Mouse (Mus musculus) MEL (cell line): ENCODE measurements at regions not wholly inside any gene's neighbourhood (a gene's known extent, or its start where the extent isn't known, plus 50 kb on each side); places are given as distances from the start of the nearest gene placed in this dataset.

Experiments used
- DNase-seq: peaks from one replicate; pipeline ENCODE4 v3.0.0; 2011; ENCODE audit warnings: low read depth, low spot score
- H3K27ac ChIP-seq: 2 replicates; pipeline ENCODE4 v1.5.1; 2012; ENCODE audit warnings: low read depth, mild to moderate bottlenecking, control low read depth, low read length, moderate library complexity; ENCODE audit not compliant: control insufficient read depth
- H3K27me3 ChIP-seq, 2 experiments: fragments of 150-350 bp in 1 of 2; sonication (generic) in 1 of 2; 2 replicates each; pipeline ENCODE4 v1.6.1; 2012; ENCODE audit warnings: low read length in 2 of 2, mild to moderate bottlenecking in 2 of 2, improper control_type of control experiment in 1 of 2, moderate library complexity in 1 of 2; ENCODE audit not compliant: insufficient read depth in 2 of 2, control insufficient read depth in 1 of 2
- H3K36me3 ChIP-seq, 2 experiments: 2 replicates each; pipeline ENCODE4 v1.6.1; 2012 to 2014; ENCODE audit warnings: low read length in 2 of 2, improper control_type of control experiment in 1 of 2, inconsistent platforms in 1 of 2, mild to moderate bottlenecking in 1 of 2; ENCODE audit not compliant: insufficient read depth in 2 of 2, control insufficient read depth in 1 of 2
- H3K4me1 ChIP-seq, 2 experiments: fragments of 150-350 bp in 1 of 2; sonication (generic) in 1 of 2; 2 replicates each; pipeline ENCODE4 v1.6.1; 2012; ENCODE audit warnings: low read length in 2 of 2, improper control_type of control experiment in 1 of 2, mild to moderate bottlenecking in 1 of 2; ENCODE audit not compliant: insufficient read depth in 2 of 2, control insufficient read depth in 1 of 2
- H3K4me3 ChIP-seq, 2 experiments: fragments of 150-350 bp in 1 of 2; sonication (generic) in 1 of 2; 2 replicates each; pipeline ENCODE4 v1.5.1; 2012; ENCODE audit warnings: low read depth in 2 of 2, low read length in 2 of 2, mild to moderate bottlenecking in 2 of 2, moderate library complexity in 2 of 2, control low read depth in 1 of 2, improper control_type of control experiment in 1 of 2; ENCODE audit not compliant: control insufficient read depth in 1 of 2, insufficient read depth in 1 of 2
- H3K79me2 ChIP-seq: 2 replicates; pipeline ENCODE4 v1.6.1; 2012; ENCODE audit warnings: mild to moderate bottlenecking, low read length, moderate library complexity; ENCODE audit not compliant: control insufficient read depth, poor library complexity, insufficient read depth
- H3K9ac ChIP-seq: 2 replicates; pipeline ENCODE4 v1.6.1; 2012; ENCODE audit warnings: low read depth, mild to moderate bottlenecking, control low read depth, low read length, moderate library complexity; ENCODE audit not compliant: control insufficient read depth, poor library complexity, severe bottlenecking
- H3K9me3 ChIP-seq: fragments of 150-350 bp; sonication (generic); replicated peaks from 2 replicates; pipeline ENCODE4 v1.6.1; 2012; ENCODE audit warnings: mild to moderate bottlenecking, low read length, improper control_type of control experiment, moderate library complexity; ENCODE audit not compliant: insufficient read depth
- BHLHE40 ChIP-seq: IDR thresholded peaks from 2 replicates; pipeline ENCODE4 v1.6.1; 2012; ENCODE audit warnings: low read depth, mild to moderate bottlenecking, inconsistent platforms, low read length, improper control_type of control experiment, borderline replicate concordance
- CHD2 ChIP-seq: IDR thresholded peaks from 2 replicates; pipeline ENCODE4 v1.6.1; 2011; ENCODE audit warnings: low read length, improper control_type of control experiment
- E2F4 ChIP-seq: IDR thresholded peaks from 2 replicates; pipeline ENCODE4 v1.6.1; 2011; ENCODE audit warnings: low read depth, low read length, improper control_type of control experiment, borderline replicate concordance
- EP300 ChIP-seq, 2 experiments: IDR thresholded peaks; 2 replicates each; pipeline ENCODE4 v1.6.1; 2011; ENCODE audit warnings: improper control_type of control experiment in 2 of 2, low read length in 2 of 2, low read depth in 1 of 2, mild to moderate bottlenecking in 1 of 2
- ETS1 ChIP-seq: IDR thresholded peaks from 2 replicates; pipeline ENCODE4 v1.6.1; 2012; ENCODE audit warnings: low read depth, mild to moderate bottlenecking, inconsistent platforms, low read length, improper control_type of control experiment, moderate library complexity
- GATA1 ChIP-seq: IDR thresholded peaks from 2 replicates; pipeline ENCODE4 v1.6.1; 2011; ENCODE audit warnings: low read depth, low read length, improper control_type of control experiment
- KAT2A ChIP-seq: conservative IDR thresholded peaks from 2 replicates; pipeline ENCODE4 v1.6.1; 2012; ENCODE audit warnings: low read depth, low read length, improper control_type of control experiment, inconsistent platforms
- MAX ChIP-seq: IDR thresholded peaks from 2 replicates; pipeline ENCODE4 v1.6.1; 2011; ENCODE audit warnings: low read length, improper control_type of control experiment
- MYC ChIP-seq: IDR thresholded peaks from 2 replicates; pipeline ENCODE4 v1.6.1; 2011; ENCODE audit warnings: low read depth, mild to moderate bottlenecking, low read length, improper control_type of control experiment, moderate library complexity
- NELFE ChIP-seq: IDR thresholded peaks from 2 replicates; pipeline ENCODE4 v1.6.1; 2011; ENCODE audit warnings: low read depth, low read length, improper control_type of control experiment
- POLR2A ChIP-seq, 2 experiments: IDR thresholded peaks; 2 replicates each; pipeline ENCODE4 v1.6.1; 2011 to 2012; ENCODE audit warnings: low read length in 2 of 2, mild to moderate bottlenecking in 2 of 2, control low read depth in 1 of 2, improper control_type of control experiment in 1 of 2, low read depth in 1 of 2, moderate library complexity in 1 of 2; ENCODE audit not compliant: control insufficient read depth in 1 of 2, insufficient read depth in 1 of 2, poor library complexity in 1 of 2
- POLR2AphosphoS2 ChIP-seq: IDR thresholded peaks from 2 replicates; pipeline ENCODE4 v1.6.1; 2011; ENCODE audit warnings: low read length, improper control_type of control experiment
- POLR2AphosphoS5 ChIP-seq: IDR thresholded peaks from 2 replicates; pipeline ENCODE4 v1.6.1; 2012; ENCODE audit warnings: low read depth, borderline replicate concordance, mild to moderate bottlenecking, inconsistent platforms, low read length, moderate library complexity, mixed read lengths
- RAD21 ChIP-seq: IDR thresholded peaks from 2 replicates; pipeline ENCODE4 v1.6.1; 2011; ENCODE audit warnings: mild to moderate bottlenecking, low read depth, low read length, improper control_type of control experiment
- SIN3A ChIP-seq: IDR thresholded peaks from 2 replicates; pipeline ENCODE4 v1.6.1; 2012; ENCODE audit warnings: low read length, improper control_type of control experiment, inconsistent platforms
- SMC3 ChIP-seq: IDR thresholded peaks from 2 replicates; pipeline ENCODE4 v1.6.1; 2011; ENCODE audit warnings: low read depth, low read length, improper control_type of control experiment
- TBP ChIP-seq: IDR thresholded peaks from 2 replicates; pipeline ENCODE4 v1.8.0; 2011; ENCODE audit warnings: low read depth, low read length, improper control_type of control experiment
- USF1 ChIP-seq: IDR thresholded peaks from 2 replicates; pipeline ENCODE4 v1.6.1; 2014; ENCODE audit warnings: low read depth, mild to moderate bottlenecking, inconsistent platforms, low read length, improper control_type of control experiment, moderate library complexity
- USF2 ChIP-seq, 2 experiments: IDR thresholded peaks; 2 replicates each; pipeline ENCODE4 v1.6.1; 2011 to 2012; ENCODE audit warnings: improper control_type of control experiment in 2 of 2, low read length in 2 of 2, borderline replicate concordance in 1 of 2, inconsistent platforms in 1 of 2, low read depth in 1 of 2, mild to moderate bottlenecking in 1 of 2; ENCODE audit not compliant: insufficient read depth in 1 of 2
- ZC3H11A ChIP-seq: IDR thresholded peaks from 2 replicates; pipeline ENCODE4 v1.6.1; 2012; ENCODE audit warnings: low read depth, mild to moderate bottlenecking, inconsistent platforms, low read length, improper control_type of control experiment
- ZKSCAN1 ChIP-seq: IDR thresholded peaks from 2 replicates; pipeline ENCODE4 v1.6.1; 2012; ENCODE audit warnings: low read depth, mild to moderate bottlenecking, inconsistent platforms, low read length, improper control_type of control experiment, moderate library complexity
- ZMIZ1 ChIP-seq: IDR thresholded peaks from 2 replicates; pipeline ENCODE4 v1.6.1; 2012; ENCODE audit warnings: low read depth, mild to moderate bottlenecking, inconsistent platforms, low read length, improper control_type of control experiment, moderate library complexity
- ZNF384 ChIP-seq: IDR thresholded peaks from 2 replicates; pipeline ENCODE4 v1.6.1; 2012; ENCODE audit warnings: low read depth, mild to moderate bottlenecking, inconsistent platforms, low read length, improper control_type of control experiment

DNA sequence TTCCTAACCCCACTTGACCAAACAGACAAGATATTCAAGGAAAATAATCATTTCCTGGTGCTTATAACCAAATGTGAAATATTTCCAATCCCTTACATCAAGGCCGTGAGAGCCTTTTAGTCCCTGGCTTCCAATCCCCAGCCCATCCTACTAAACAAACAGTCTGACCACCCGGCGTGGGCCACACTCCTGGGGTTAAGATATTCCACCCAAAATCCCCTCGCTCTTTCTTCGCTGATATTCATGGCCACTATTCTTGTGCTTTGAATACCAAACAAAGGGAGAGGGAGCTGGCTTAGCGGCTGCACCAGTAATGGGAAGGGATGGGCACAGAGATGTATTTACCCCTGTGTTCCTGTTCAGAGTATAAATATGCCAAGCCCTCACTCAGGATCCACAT is 139.4 kb downstream of the Foxa2 start:
- no peak overlapping the region for H3K4me3 ChIP-seq
- no peaks in the 10 kb centered on the region for H3K9me3 ChIP-seq
- TF ChIP-seq KAT2A, result no peak
- no peak for TF ChIP-seq ZKSCAN1
- no peak for TF ChIP-seq CHD2
- TF ChIP-seq POLR2A (IDR thresholded peaks at IDR 0.05; ENCODE audit: control insufficient read depth in 1 of 2, insufficient read depth in 1 of 2, low read depth in 1 of 2, low read length in 2 of 2, poor library complexity in 1 of 2), result no peak
- TF ChIP-seq MYC, result no peak
- TF ChIP-seq NELFE, result no peak
- TF ChIP-seq ZNF384, result no peak
- no peak for TF ChIP-seq EP300 (IDR thresholded peaks at IDR 0.05; ENCODE audit: low read depth in 1 of 2, low read length in 2 of 2)
- TF ChIP-seq RAD21, result no peak
- TF ChIP-seq MAX, result no peak
- TF ChIP-seq ZMIZ1, result no peak
- no peak for TF ChIP-seq SIN3A
- TF ChIP-seq ZC3H11A, result no peak
- TF ChIP-seq SMC3, result no peak
- TF ChIP-seq TBP, result no peak
- no peak for TF ChIP-seq ETS1
- TF ChIP-seq USF2 (IDR thresholded peaks at IDR 0.05; ENCODE audit: borderline replicate concordance in 1 of 2, insufficient read depth in 1 of 2, low read depth in 1 of 2, low read length in 2 of 2), result no peak
- H3K27me3 ChIP-seq, result no peaks in the 10 kb centered on the region
- no peak for DNase-seq
- no peaks in the 10 kb centered on the region for H3K36me3 ChIP-seq
- no peaks in the 10 kb centered on the region for H3K79me2 ChIP-seq
- H3K9ac ChIP-seq, result no peak overlapping the region
- no peaks in the 10 kb centered on the region for H3K4me1 ChIP-seq
- no peak overlapping the region for H3K27ac ChIP-seq

DNA sequence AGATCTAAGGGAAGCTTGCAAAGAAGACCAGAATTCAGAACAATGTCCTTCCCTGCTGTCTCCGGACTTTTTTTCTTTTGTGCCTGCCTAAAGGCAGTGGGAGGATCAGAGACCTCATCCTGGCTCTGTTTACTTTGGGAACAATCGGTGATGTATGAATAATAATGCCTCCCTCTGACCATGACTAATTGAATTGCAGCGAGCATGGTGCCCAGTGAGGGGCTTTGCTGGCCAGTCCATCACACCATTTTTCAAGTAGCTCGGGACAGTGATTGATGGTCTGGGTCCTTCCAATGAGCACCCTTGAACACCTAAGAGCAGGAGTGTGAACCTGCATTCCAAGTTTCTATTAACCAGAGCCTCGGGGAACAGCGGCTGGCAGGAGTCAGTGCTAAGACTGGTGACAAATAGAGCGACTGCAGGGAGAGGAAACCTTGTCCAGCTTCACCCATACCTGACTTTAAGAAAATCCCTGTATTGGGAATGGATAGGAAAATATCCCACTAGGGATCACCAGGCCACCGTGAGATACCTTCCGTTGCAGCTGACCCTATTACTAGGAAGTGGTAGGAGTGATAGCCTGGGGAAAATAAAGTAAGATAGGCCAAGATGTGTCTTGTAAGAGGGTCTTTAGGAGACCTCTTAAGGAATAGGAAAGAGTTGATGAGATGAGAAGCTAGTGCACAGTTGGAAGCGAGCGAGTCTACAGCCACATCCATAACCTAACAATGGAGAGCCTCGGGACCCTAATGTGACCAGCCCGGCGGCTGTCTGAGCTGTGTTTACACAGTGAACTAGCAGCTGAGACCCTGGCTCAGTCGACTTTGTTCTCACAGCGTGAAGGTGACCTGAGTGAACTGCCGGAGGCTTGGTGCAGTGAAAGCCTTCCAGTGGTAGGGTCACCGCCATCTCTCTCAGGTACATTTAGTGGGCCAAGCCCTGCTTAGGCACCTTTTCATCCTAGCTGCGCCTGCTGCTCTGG is 140.7 kb downstream of the Foxa2 start:
- H3K4me1 ChIP-seq, result no peaks in the 10 kb centered on the region
- H3K27me3 ChIP-seq, result no peaks in the 10 kb centered on the region
- DNase-seq, result no peak
- H3K27ac ChIP-seq, result no peak overlapping the region
- H3K36me3 ChIP-seq, result no peaks in the 10 kb centered on the region
- H3K9ac ChIP-seq, result no peak overlapping the region
- H3K79me2 ChIP-seq, result no peaks in the 10 kb centered on the region
- no peaks in the 10 kb centered on the region for H3K9me3 ChIP-seq
- TF ChIP-seq POLR2AphosphoS2 (no peak), GATA1 (no peak), ZMIZ1 (no peak), E2F4 (no peak), EP300 (IDR thresholded peaks at IDR 0.05; ENCODE audit: low read depth in 1 of 2, low read length in 2 of 2) (no peak), POLR2AphosphoS5 (no peak), POLR2A (IDR thresholded peaks at IDR 0.05; ENCODE audit: control insufficient read depth in 1 of 2, insufficient read depth in 1 of 2, low read depth in 1 of 2, low read length in 2 of 2, poor library complexity in 1 of 2) (no peak), CHD2 (no peak), SIN3A (no peak), USF1 (no peak), ZKSCAN1 (no peak), BHLHE40 (no peak), ZNF384 (no peak), TBP (no peak)
- H3K4me3 ChIP-seq, result no peak overlapping the region
